Mouse (Mus musculus): ENCODE data around the gene Sf3b3. TPM values are rescaled to one million over a fixed set of nuclear protein-coding genes. Genes with fewer than 3 reads are reported as not detected.

Sf3b3 gene
- polyA plus RNA-seq (2017; shearing (Covaris generic)): 145 TPM

DNA sequence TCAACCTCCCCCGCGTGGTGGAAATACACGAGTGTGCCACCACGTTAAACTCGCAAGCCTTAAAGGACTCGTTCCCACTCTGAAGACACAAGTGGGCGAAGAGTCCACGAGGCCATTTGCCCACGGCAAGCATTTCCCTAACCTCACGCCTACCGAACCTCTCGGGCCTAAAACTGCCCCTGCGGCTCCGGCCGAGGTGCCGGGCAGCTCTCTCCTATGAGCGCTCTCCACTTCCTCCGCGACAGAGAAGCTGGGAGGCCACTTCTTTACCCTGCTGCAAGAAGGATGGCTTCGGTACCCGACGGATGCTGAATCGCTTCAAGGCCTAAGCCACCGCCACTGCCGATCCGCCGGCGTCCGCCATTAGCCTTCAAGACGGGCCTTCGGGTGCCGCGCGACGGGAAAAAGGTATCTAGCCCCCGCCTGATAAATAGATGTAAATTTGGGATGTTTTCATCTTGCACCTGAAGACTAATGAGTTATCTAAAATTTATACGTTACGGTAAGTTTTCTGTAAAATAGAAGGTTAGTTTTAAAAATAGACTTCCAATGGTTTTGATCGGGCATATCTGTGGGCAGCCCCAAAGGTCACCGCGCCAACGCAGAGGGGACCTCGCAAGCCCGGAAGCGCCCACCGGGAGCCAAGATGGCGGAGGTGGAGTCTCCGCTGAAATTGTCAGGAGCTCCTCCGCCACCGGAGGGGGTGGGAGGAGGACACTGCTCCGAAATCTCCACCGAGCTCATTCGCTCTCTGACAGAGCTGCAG lies at the start of gene Sf3b3, which contains the start of gene Cog4:
Gene Sf3b3, minus strand, starts transcription at position 383 of the 766 bp plus-strand sequence.
Gene Cog4, plus strand, starts transcription at position 196 of the 766 bp plus-strand sequence.

GRCm38 (mm10) chr8:110805669-110806068 lies 40.9 kb downstream of the Sf3b3 start, which contains the start of gene Il34:
Gene Il34, minus strand, starts transcription at chr8:110805924.

Other genes starting within 250 kb of the Sf3b3 start
- 45.6 TPM for gene Vac14, start 228.2 kb downstream of the Sf3b3 start, polyA plus RNA-seq (2017; shearing (Covaris generic))
- gene Mtss1l, start 125.3 kb downstream of the Sf3b3 start, polyA plus RNA-seq (2017; shearing (Covaris generic)): 0.35 TPM
- not detected for gene Il34, start 40.9 kb downstream of the Sf3b3 start, polyA plus RNA-seq (2017; shearing (Covaris generic))
- gene Cog4, start 187 bp downstream of the Sf3b3 start, polyA plus RNA-seq (2017; shearing (Covaris generic)): 51.9 TPM
- 5.9 TPM for gene Fuk, start 55.7 kb upstream of the Sf3b3 start, polyA plus RNA-seq (2017; shearing (Covaris generic))
- 7.0 TPM for gene St3gal2, start 73.1 kb upstream of the Sf3b3 start, polyA plus RNA-seq (2017; shearing (Covaris generic))
- 15.4 TPM for gene Ddx19a, start 151.0 kb upstream of the Sf3b3 start, polyA plus RNA-seq (2017; shearing (Covaris generic))
- 17.0 TPM for gene Ddx19b, start 185.0 kb upstream of the Sf3b3 start, polyA plus RNA-seq (2017; shearing (Covaris generic))
- gene Aars, start 186.4 kb upstream of the Sf3b3 start, polyA plus RNA-seq (2017; shearing (Covaris generic)): 46.6 TPM
- gene Exosc6, start 209.6 kb upstream of the Sf3b3 start, polyA plus RNA-seq (2017; shearing (Covaris generic)): 21.2 TPM
- gene Clec18a, start 245.6 kb upstream of the Sf3b3 start, polyA plus RNA-seq (2017; shearing (Covaris generic)): not detected
- gene Pdpr, start 247.8 kb upstream of the Sf3b3 start, polyA plus RNA-seq (2017; shearing (Covaris generic)): 18.8 TPM